Mouse (Mus musculus) hindbrain, embryonic 16.5 days (tissue): ENCODE data around the gene Usp53. TPM values are rescaled to one million over a fixed set of nuclear protein-coding genes. Genes with fewer than 3 reads are reported as not detected.

Experiments used
- ATAC-seq: fragments of 200-750 bp; cut with Nextera tagmentation; 2 replicates; pipeline ENCODE4 v1.8.0; 2017; ENCODE audit warnings: moderate TSS enrichment, moderate library complexity
- H3K27ac ChIP-seq: fragments of 300-500 bp; sonication (generic); 2 replicates; pipeline ENCODE4 v1.5.1; 2014; ENCODE audit warnings: low read depth, mild to moderate bottlenecking, control low read depth, low read length, moderate library complexity
- H3K27me3 ChIP-seq: fragments of 300-500 bp; sonication (generic); replicated peaks from 2 replicates; pipeline ENCODE4 v1.6.1; 2014; ENCODE audit warnings: low read length; ENCODE audit not compliant: control insufficient read depth, insufficient read depth
- H3K36me3 ChIP-seq: fragments of 300-500 bp; sonication (generic); 2 replicates; pipeline ENCODE4 v1.6.1; 2014; ENCODE audit warnings: mild to moderate bottlenecking, low read length, moderate library complexity, mixed read lengths; ENCODE audit not compliant: control insufficient read depth, insufficient read depth
- H3K4me1 ChIP-seq: fragments of 300-500 bp; sonication (generic); 2 replicates; pipeline ENCODE4 v1.6.1; 2014; ENCODE audit warnings: low read depth, low read length; ENCODE audit not compliant: control insufficient read depth, insufficient read depth
- H3K4me2 ChIP-seq: fragments of 300-500 bp; sonication (generic); 2 replicates; pipeline ENCODE4 v1.6.1; 2014; ENCODE audit warnings: mild to moderate bottlenecking, low read length, control low read depth, moderate library complexity
- H3K4me3 ChIP-seq: fragments of 300-500 bp; sonication (generic); 2 replicates; pipeline ENCODE4 v1.5.1; 2014; ENCODE audit warnings: mild to moderate bottlenecking, low read length, control low read depth, moderate library complexity
- H3K9ac ChIP-seq: fragments of 300-500 bp; sonication (generic); 2 replicates; pipeline ENCODE4 v1.6.1; 2014; ENCODE audit warnings: low read depth, mild to moderate bottlenecking, control low read depth, low read length, moderate library complexity
- H3K9me3 ChIP-seq: fragments of 300-500 bp; sonication (generic); 2 replicates; pipeline ENCODE4 v1.6.1; 2014; ENCODE audit warnings: mild to moderate bottlenecking, low read length, moderate library complexity; ENCODE audit not compliant: control insufficient read depth
- WGBS: fragments of 180-500 bp; shearing (Covaris S2); extraction: QIAGEN DNeasy Blood & Tissue Kit; methylation state at CpG from one replicate; pipeline ENCODE4 v1.1.7; 2014; 5-methylcytosine and 5-hydroxymethylcytosine counted together
- polyA plus RNA-seq: library from polyadenylated mRNA; unstranded; fragments of >200 nt; fragmentation: Nextera tagmentation; extraction: Ambion mirVana; gene quantifications from 2 replicates; pipeline ENCODE4 v1.2.1, GENCODE M21; 2015

Gene Usp53
- polyA plus RNA-seq, 1 experiment from 2014 or later, result 12.2 TPM

GRCm38 (mm10) chr3:122998511-122998910 is 14.2 kb upstream of the Usp53 start:
- Histone ChIP-seq H3K4me3 (no peak overlapping the region), H3K27me3 (no peaks in the 10 kb centered on the region), H3K9ac (no peak overlapping the region), H3K9me3 (no peaks in the 10 kb centered on the region), H3K4me2 (no peak overlapping the region), H3K36me3 (no peaks in the 10 kb centered on the region), H3K27ac (no peak overlapping the region), H3K4me1 (no peaks in the 10 kb centered on the region)
- 81% methylated on average over 8 of the region's 8 CpGs for WGBS
- ATAC-seq, result no peak

GRCm38 (mm10) chr3:122996968-122997367 is 12.7 kb upstream of the Usp53 start:
- H3K9ac ChIP-seq, result no peak overlapping the region
- 83% methylated on average over 1 of the region's 1 CpGs for WGBS
- no peak overlapping the region for H3K4me2 ChIP-seq
- H3K27ac ChIP-seq, result no peak overlapping the region
- H3K27me3 ChIP-seq, result no peaks in the 10 kb centered on the region
- no peaks in the 10 kb centered on the region for H3K9me3 ChIP-seq
- H3K4me1 ChIP-seq, result no peaks in the 10 kb centered on the region
- H3K4me3 ChIP-seq, result no peak overlapping the region
- no peaks in the 10 kb centered on the region for H3K36me3 ChIP-seq
- ATAC-seq, result no peak

GRCm38 (mm10) chr3:122986906-122987305 is 2.6 kb upstream of the Usp53 start:
- H3K9me3 ChIP-seq, result no peaks in the 10 kb centered on the region
- H3K4me1 ChIP-seq, result 0 out of 2 replicates have a peak, but pooled peaks cover 2% of the 10 kb centered on the region
- ATAC-seq, result no peak
- WGBS, result 92% methylated on average over 11 of the region's 11 CpGs
- no peaks in the 10 kb centered on the region for H3K27me3 ChIP-seq
- H3K4me3 ChIP-seq, result no peak overlapping the region
- no peak overlapping the region for H3K27ac ChIP-seq
- no peak overlapping the region for H3K9ac ChIP-seq
- H3K36me3 ChIP-seq, result no peaks in the 10 kb centered on the region
- H3K4me2 ChIP-seq, result no peak overlapping the region

- H3K9me3 ChIP-seq, result no peaks in the 10 kb centered on the region
- ATAC-seq, result no peak
- H3K4me2 ChIP-seq, result no peak overlapping the region
- H3K27ac ChIP-seq, result no peak overlapping the region
- H3K27me3 ChIP-seq, result no peaks in the 10 kb centered on the region
- 70% methylated on average over 1 of the region's 1 CpGs for WGBS
- H3K36me3 ChIP-seq, result no peaks in the 10 kb centered on the region
- 0 out of 2 replicates have a peak, but pooled peaks cover 2% of the 10 kb centered on the region for H3K4me1 ChIP-seq
- H3K9ac ChIP-seq, result no peak overlapping the region
- no peak overlapping the region for H3K4me3 ChIP-seq
Measured at GRCm38 (mm10) chr3:122986386-122986785, 2.1 kb upstream of the Usp53 start.

GRCm38 (mm10) chr3:122985183-122985944 is 1.1 kb upstream of the Usp53 start:
- peak overlapping the region; percentile 96; the same call in 1 of the 2 replicates for H3K27ac ChIP-seq

GRCm38 (mm10) chr3:122983849-122984248 is 461 bp downstream of the Usp53 start:
- Histone ChIP-seq H3K9me3 (no peaks in the 10 kb centered on the region), H3K27ac (peak overlapping the region; percentile 96), H3K4me1 (0 out of 2 replicates have a peak, but pooled peaks cover 2% of the 10 kb centered on the region), H3K27me3 (no peaks in the 10 kb centered on the region), H3K4me3 (peak overlapping the region; percentile 93), H3K36me3 (no peaks in the 10 kb centered on the region), H3K4me2 (peak overlapping the region; percentile 83), H3K9ac (peak overlapping the region; percentile 91)
- peak; percentile 88; the same call in 1 of the 2 replicates for ATAC-seq
- under 1% methylated on average over 21 of the region's 30 CpGs for WGBS

More at GRCm38 (mm10) chr3:122985183-122985944, 1.1 kb upstream of the Usp53 start:
- H3K36me3 ChIP-seq, result no peaks in the 10 kb centered on the region
- 0 out of 2 replicates have a peak, but pooled peaks cover 2% of the 10 kb centered on the region for H3K4me1 ChIP-seq
- peak overlapping the region; percentile 93 for H3K4me3 ChIP-seq
- no peaks in the 10 kb centered on the region for H3K27me3 ChIP-seq
- no peak for ATAC-seq
- WGBS, result 14% methylated on average over 13 of the region's 13 CpGs
- H3K9me3 ChIP-seq, result no peaks in the 10 kb centered on the region
- H3K4me2 ChIP-seq, result peak overlapping the region; percentile 55
- peak overlapping the region; percentile 95 for H3K9ac ChIP-seq

- Histone ChIP-seq H3K9me3 (no peaks in the 10 kb centered on the region), H3K27me3 (no peaks in the 10 kb centered on the region), H3K4me2 (no peak overlapping the region), H3K4me3 (no peak overlapping the region), H3K9ac (no peak overlapping the region), H3K27ac (no peak overlapping the region), H3K36me3 (no peaks in the 10 kb centered on the region), H3K4me1 (no peaks in the 10 kb centered on the region)
- no peak for ATAC-seq
- 100% methylated on average over 1 of the region's 1 CpGs for WGBS
Measured at GRCm38 (mm10) chr3:122975964-122976363, 8.3 kb downstream of the Usp53 start.

- ATAC-seq, result no peak
- H3K27me3 ChIP-seq, result no peaks in the 10 kb centered on the region
- H3K4me2 ChIP-seq, result no peak overlapping the region
- no peaks in the 10 kb centered on the region for H3K36me3 ChIP-seq
- H3K4me1 ChIP-seq, result no peaks in the 10 kb centered on the region
- no peak overlapping the region for H3K4me3 ChIP-seq
- WGBS, result 72% methylated on average over 4 of the region's 4 CpGs
- no peaks in the 10 kb centered on the region for H3K9me3 ChIP-seq
- H3K9ac ChIP-seq, result no peak overlapping the region
- no peak overlapping the region for H3K27ac ChIP-seq
Measured at GRCm38 (mm10) chr3:122975363-122975762, 8.9 kb downstream of the Usp53 start.

- 36% methylated on average over 3 of the region's 3 CpGs for WGBS
- Histone ChIP-seq H3K9me3 (no peaks in the 10 kb centered on the region), H3K4me2 (no peak overlapping the region), H3K27me3 (no peaks in the 10 kb centered on the region), H3K4me3 (no peak overlapping the region), H3K4me1 (no peaks in the 10 kb centered on the region), H3K36me3 (no peaks in the 10 kb centered on the region), H3K27ac (no peak overlapping the region), H3K9ac (no peak overlapping the region)
- ATAC-seq, result no peak
Measured at GRCm38 (mm10) chr3:122974833-122975232, 9.5 kb downstream of the Usp53 start.
